Mouse (Mus musculus) cerebellum, postnatal 4 days (tissue): ENCODE measurements around the gene Mycn.

Source experiments
- DNase-seq, 2 experiments: peaks; one replicate each; pipeline ENCODE4 v3.0.0; 2022; ENCODE audit warnings: low spot score in 2 of 2, mixed read lengths in 1 of 2

Gene Mycn

GRCm38 (mm10) chr12:12924446-12924845 is 17.3 kb downstream of the Mycn start:
- DNase-seq: no peak

- DNase-seq: no peak
Observed at GRCm38 (mm10) chr12:12920166-12921157, 21.3 kb downstream of the Mycn start.

GRCm38 (mm10) chr12:12916298-12916697 is 25.4 kb downstream of the Mycn start:
- DNase-seq: no peak

GRCm38 (mm10) chr12:12910356-12910979 is 31.2 kb downstream of the Mycn start:
- no peak for DNase-seq

- DNase-seq: no peak
Observed at GRCm38 (mm10) chr12:12909631-12910277, 32.0 kb downstream of the Mycn start.

- DNase-seq: no peak
Observed at GRCm38 (mm10) chr12:12906771-12907170, 34.9 kb downstream of the Mycn start.

- DNase-seq: peak in 1 of 2 experiments; percentile 7
Observed at GRCm38 (mm10) chr12:12906321-12906720, 35.4 kb downstream of the Mycn start.

- DNase-seq: peak in 1 of 2 experiments; percentile 21
Observed at GRCm38 (mm10) chr12:12905117-12905516, 36.6 kb downstream of the Mycn start.

GRCm38 (mm10) chr12:12904512-12904953 is 37.2 kb downstream of the Mycn start:
- peak; percentile 70 to 94 for DNase-seq

- DNase-seq: no peak
Observed at GRCm38 (mm10) chr12:12904086-12904485, 37.6 kb downstream of the Mycn start.

GRCm38 (mm10) chr12:12902403-12902802 is 39.3 kb downstream of the Mycn start:
- DNase-seq: no peak

- no peak for DNase-seq
Observed at GRCm38 (mm10) chr12:12898356-12899126, 43.2 kb downstream of the Mycn start.

- no peak for DNase-seq
Observed at GRCm38 (mm10) chr12:12893986-12894385, 47.7 kb downstream of the Mycn start.

- DNase-seq: no peak
Observed at GRCm38 (mm10) chr12:12886191-12886889, 55.4 kb downstream of the Mycn start.
